Mouse (Mus musculus) MEL (cell line): ENCODE data around the gene Cd47.

Experiments used
- CTCF ChIP-seq, 3 experiments: IDR thresholded peaks in 2 of 3; conservative IDR thresholded peaks in 1 of 3; 2 replicates each; pipeline ENCODE4 v1.5.1; 2011 to 2012; ENCODE audit warnings: low read length in 3 of 3, low read depth in 2 of 3, mild to moderate bottlenecking in 2 of 3, improper control_type of control experiment in 1 of 3, inconsistent platforms in 1 of 3, mixed read lengths in 1 of 3, moderate library complexity in 1 of 3; ENCODE audit not compliant: control insufficient read depth in 1 of 3, insufficient read depth in 1 of 3, poor library complexity in 1 of 3, severe bottlenecking in 1 of 3
- EP300 ChIP-seq, 2 experiments: IDR thresholded peaks; 2 replicates each; pipeline ENCODE4 v1.6.1; 2011; ENCODE audit warnings: improper control_type of control experiment in 2 of 2, low read length in 2 of 2, low read depth in 1 of 2, mild to moderate bottlenecking in 1 of 2
- JUND ChIP-seq: IDR thresholded peaks from 2 replicates; pipeline ENCODE4 v1.6.1; 2011; ENCODE audit warnings: low read depth, mild to moderate bottlenecking, improper control_type of control experiment, low read length
- MAX ChIP-seq: IDR thresholded peaks from 2 replicates; pipeline ENCODE4 v1.6.1; 2011; ENCODE audit warnings: low read length, improper control_type of control experiment

GRCm38 (mm10) chr16:49937218-49938165, 137.2 kb downstream of the Cd47 start:
- TF ChIP-seq MAX (no peak), JUND (no peak), CTCF (IDR thresholded peaks at IDR 0.05 in 2 of 3, conservative IDR thresholded peaks at IDR 0.05 in 1 of 3; ENCODE audit: control insufficient read depth in 1 of 3, insufficient read depth in 1 of 3, low read depth in 2 of 3, low read length in 3 of 3, poor library complexity in 1 of 3, severe bottlenecking in 1 of 3) (no peak), EP300 (IDR thresholded peaks at IDR 0.05; ENCODE audit: low read depth in 1 of 2, low read length in 2 of 2) (no peak)
